Mouse (Mus musculus): ENCODE measurements around the gene Hps4. TPM values are rescaled to one million over a fixed set of nuclear protein-coding genes. Genes with fewer than 3 reads are reported as not detected.
A peak's percentile ranks its signal among the peaks of the same experiment; 100 is the strongest.
"Not testable (repeated sequence)": the region's sequence is repeated elsewhere in the genome, so short reads cannot be mapped to it uniquely, and the experiment has no call there.

Hps4 gene
- polyA plus RNA-seq, 1 experiment from 2014 or later: 35.4 TPM

DNA sequence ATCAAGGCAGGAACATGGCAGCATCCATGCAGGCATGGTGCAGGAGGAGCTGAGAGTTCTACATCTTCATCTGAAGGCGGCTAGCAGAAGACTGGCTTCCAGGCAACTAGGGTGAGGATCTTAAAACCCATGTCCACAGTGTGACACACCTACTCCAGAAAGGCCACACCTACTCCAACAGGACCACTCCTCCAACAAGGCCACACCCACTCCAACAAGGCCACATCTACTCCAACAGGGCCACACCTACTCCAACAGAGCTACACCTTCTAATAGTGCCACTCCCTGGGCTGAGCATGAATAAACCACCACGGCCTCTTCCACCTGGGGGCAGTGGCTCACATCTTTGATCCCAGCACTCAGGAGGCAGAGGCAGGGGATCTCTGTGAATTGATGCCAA, 23.5 kb upstream of the Hps4 start:
- ATAC-seq (ENCODE audit: low FRiP score, low TSS enrichment); H3K4me2 ChIP-seq (replicated peaks; ENCODE audit: low read depth, low read length); H3K27me3 ChIP-seq (ENCODE audit: control insufficient read depth, insufficient read depth, low read length); H3K4me3 ChIP-seq (ENCODE audit: low read length); H3K9ac ChIP-seq (ENCODE audit: low read depth, low read length); H3K36me3 ChIP-seq (ENCODE audit: control insufficient read depth, insufficient read depth, low read length); H3K4me1 ChIP-seq (ENCODE audit: control insufficient read depth, insufficient read depth, low read length); H3K9me3 ChIP-seq (ENCODE audit: control insufficient read depth, low read length); H3K27ac ChIP-seq (ENCODE audit: low read depth, low read length): not testable (repeated sequence)
- WGBS: 72% methylated on average over 2 of the region's 2 CpGs

DNA sequence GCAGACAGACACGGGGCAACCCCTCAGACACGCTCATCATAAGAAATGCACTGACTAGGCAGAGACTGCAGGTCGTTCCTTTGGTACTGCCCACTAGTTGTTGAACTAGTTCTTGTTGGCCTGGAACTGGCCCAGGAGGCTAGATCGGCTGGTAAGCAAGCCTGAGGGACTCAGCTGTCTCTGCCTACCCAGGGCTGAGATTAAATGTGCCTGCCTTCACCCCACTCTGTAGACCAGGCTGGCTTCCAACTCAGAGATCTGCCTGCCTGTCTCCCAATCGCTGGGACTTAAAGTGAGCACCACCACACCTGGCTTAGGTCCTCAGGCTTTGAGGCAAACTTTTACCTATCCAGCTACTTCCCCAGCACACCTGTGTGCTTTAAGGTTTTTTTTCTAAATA, 22.5 kb upstream of the Hps4 start:
- Histone ChIP-seq H3K36me3 (ENCODE audit: control insufficient read depth, insufficient read depth, low read length) (peaks cover 5% of the 10 kb centered on the region), H3K27me3 (ENCODE audit: control insufficient read depth, insufficient read depth, low read length) (no peaks in the 10 kb centered on the region), H3K9ac (ENCODE audit: low read depth, low read length) (no peak overlapping the region), H3K4me2 (replicated peaks; ENCODE audit: low read depth, low read length) (no peak overlapping the region), H3K27ac (ENCODE audit: low read depth, low read length) (no peak overlapping the region), H3K9me3 (ENCODE audit: control insufficient read depth, low read length) (no peaks in the 10 kb centered on the region), H3K4me3 (ENCODE audit: low read length) (no peak overlapping the region), H3K4me1 (ENCODE audit: control insufficient read depth, insufficient read depth, low read length) (0 out of 2 replicates have a peak, but pooled peaks cover 8% of the 10 kb centered on the region)
- ATAC-seq (ENCODE audit: low FRiP score, low TSS enrichment): no peak
- 79% methylated on average over 5 of the region's 5 CpGs for WGBS

DNA sequence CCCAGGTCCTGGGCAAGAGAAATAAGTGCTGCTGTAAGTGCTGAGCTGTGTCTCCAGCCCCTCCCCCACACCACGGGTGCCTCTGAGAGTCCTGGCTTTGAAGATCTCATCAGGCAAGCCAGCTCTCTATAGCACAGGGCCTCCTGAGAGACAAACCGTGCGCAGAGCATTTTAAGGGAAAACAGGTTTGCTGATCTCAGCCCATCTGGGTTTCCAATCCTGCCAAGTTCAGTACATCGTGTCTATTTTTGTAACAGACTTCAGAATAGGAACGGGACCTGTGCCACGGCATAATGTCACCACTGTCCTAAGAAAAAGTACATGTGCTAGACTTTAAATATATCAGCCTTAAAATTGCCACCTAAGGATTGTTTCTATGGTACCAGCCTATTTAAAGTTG, 21.9 kb upstream of the Hps4 start:
- Histone ChIP-seq H3K27ac (ENCODE audit: low read depth, low read length) (no peak overlapping the region), H3K36me3 (ENCODE audit: control insufficient read depth, insufficient read depth, low read length) (no peaks in the 10 kb centered on the region), H3K27me3 (ENCODE audit: control insufficient read depth, insufficient read depth, low read length) (no peaks in the 10 kb centered on the region), H3K9ac (ENCODE audit: low read depth, low read length) (no peak overlapping the region), H3K4me1 (ENCODE audit: control insufficient read depth, insufficient read depth, low read length) (0 out of 2 replicates have a peak, but pooled peaks cover 10% of the 10 kb centered on the region), H3K4me3 (ENCODE audit: low read length) (no peak overlapping the region), H3K9me3 (ENCODE audit: control insufficient read depth, low read length) (no peaks in the 10 kb centered on the region), H3K4me2 (replicated peaks; ENCODE audit: low read depth, low read length) (no peak overlapping the region)
- WGBS: 75% methylated on average over 6 of the region's 6 CpGs
- no peak for ATAC-seq (ENCODE audit: low FRiP score, low TSS enrichment)

DNA sequence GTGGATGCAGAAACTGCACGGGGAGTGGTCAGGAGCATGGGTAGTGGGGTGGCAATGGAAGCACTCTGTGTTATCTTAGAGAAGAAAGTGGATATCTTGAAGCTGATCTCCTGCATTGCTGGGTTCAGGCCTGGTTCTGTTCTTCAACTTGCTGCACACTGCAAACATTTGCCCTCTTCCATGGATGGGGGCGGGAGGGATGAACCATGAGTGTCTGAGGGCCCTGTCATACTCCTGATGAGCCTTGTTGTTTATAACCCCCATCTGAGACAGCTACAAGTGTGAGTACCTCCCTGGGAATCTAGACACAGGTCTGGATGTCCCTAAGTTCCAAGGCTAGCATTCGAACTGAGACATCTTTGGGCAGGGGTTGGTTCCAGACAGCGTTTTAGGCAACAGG, 21.5 kb upstream of the Hps4 start:
- Histone ChIP-seq H3K27me3 (ENCODE audit: control insufficient read depth, insufficient read depth, low read length) (no peaks in the 10 kb centered on the region), H3K9ac (ENCODE audit: low read depth, low read length) (no peak overlapping the region), H3K9me3 (ENCODE audit: control insufficient read depth, low read length) (no peaks in the 10 kb centered on the region), H3K4me1 (ENCODE audit: control insufficient read depth, insufficient read depth, low read length) (0 out of 2 replicates have a peak, but pooled peaks cover 10% of the 10 kb centered on the region), H3K27ac (ENCODE audit: low read depth, low read length) (no peak overlapping the region), H3K4me3 (ENCODE audit: low read length) (no peak overlapping the region), H3K36me3 (ENCODE audit: control insufficient read depth, insufficient read depth, low read length) (no peaks in the 10 kb centered on the region), H3K4me2 (replicated peaks; ENCODE audit: low read depth, low read length) (no peak overlapping the region)
- no peak for ATAC-seq (ENCODE audit: low FRiP score, low TSS enrichment)
- 86% methylated on average over 4 of the region's 4 CpGs for WGBS

DNA sequence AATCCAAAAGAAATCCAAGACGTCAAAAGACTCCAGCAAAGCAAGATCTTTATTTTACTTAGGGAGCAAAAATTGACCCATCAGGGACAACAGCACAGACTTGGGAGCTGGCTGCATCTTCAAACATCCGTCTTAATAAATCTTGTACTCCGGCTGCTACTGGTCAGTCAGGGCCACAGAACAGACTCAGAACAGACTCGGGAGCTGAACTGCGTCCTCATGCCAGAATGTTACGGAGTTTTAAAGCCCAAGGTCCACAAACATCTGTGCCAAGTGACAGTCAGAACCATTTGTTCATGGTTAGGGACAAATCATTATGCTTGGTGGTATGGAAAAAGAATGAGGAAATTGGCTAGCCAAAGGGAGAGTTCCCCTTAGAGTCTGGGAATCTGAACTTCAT, 19.6 kb upstream of the Hps4 start:
- ATAC-seq (ENCODE audit: low FRiP score, low TSS enrichment): no peak
- 86% methylated on average over 6 of the region's 6 CpGs for WGBS
- H3K36me3 ChIP-seq (ENCODE audit: control insufficient read depth, insufficient read depth, low read length): 0 out of 2 replicates have a peak, but pooled peaks cover 4% of the 10 kb centered on the region

DNA sequence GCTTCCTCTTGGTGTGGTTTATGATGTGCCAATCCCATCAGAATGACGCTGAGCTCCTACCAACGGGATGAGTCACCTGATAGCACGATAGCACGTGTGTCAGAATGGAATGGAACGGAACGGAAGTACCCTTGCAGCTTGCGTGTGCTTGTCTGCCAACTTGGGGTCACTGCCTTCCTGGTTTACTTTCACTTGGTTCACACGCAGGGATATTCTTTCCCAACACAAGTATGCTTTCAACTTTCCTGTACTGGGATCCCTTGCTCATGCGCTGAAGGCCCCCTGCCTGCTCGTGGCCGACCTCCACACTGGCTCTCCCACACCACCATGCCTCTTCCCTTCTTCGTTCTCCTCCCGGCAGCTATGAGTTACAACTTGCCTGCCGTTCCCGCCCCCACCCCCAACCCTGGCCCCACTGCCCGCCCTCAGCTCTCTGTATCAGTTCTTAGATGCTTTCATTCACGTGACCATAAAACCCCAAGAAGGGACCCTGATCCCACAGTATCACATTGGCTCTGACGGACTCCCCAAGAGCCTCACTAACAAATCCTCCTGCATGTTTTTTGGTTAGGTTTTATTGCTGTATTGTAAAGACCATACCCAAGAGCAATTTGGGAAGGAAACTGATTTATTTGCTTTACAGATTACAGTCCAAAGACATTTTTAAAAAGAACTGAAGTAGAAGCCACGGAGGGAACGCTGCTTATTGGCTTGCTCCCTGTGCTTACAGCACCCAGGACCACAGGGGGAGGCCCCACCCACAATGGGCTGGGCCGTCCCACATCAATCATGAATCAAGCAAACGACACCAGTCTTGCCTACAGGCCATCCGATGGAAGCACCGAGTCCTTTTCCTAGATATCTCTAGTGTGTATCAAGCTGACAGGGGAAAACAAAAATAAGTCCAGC, 18.0 kb upstream of the Hps4 start:
- ATAC-seq (ENCODE audit: low FRiP score, low TSS enrichment): peak; percentile 79
- Histone ChIP-seq H3K4me1 (ENCODE audit: control insufficient read depth, insufficient read depth, low read length) (peaks cover 19% of the 10 kb centered on the region), H3K4me3 (ENCODE audit: low read length) (peak overlapping the region; percentile 21; the same call in 1 of the 2 replicates), H3K9ac (ENCODE audit: low read depth, low read length) (peak overlapping the region; percentile 53), H3K4me2 (replicated peaks; ENCODE audit: low read depth, low read length) (peak overlapping the region; percentile 60), H3K36me3 (ENCODE audit: control insufficient read depth, insufficient read depth, low read length) (peaks cover 18% of the 10 kb centered on the region), H3K27me3 (ENCODE audit: control insufficient read depth, insufficient read depth, low read length) (no peaks in the 10 kb centered on the region), H3K9me3 (ENCODE audit: control insufficient read depth, low read length) (no peaks in the 10 kb centered on the region), H3K27ac (ENCODE audit: low read depth, low read length) (peak overlapping the region; percentile 74)
- 16% methylated on average over 24 of the region's 24 CpGs for WGBS

More for the DNA sequence above, 19.6 kb upstream of the Hps4 start:
- Histone ChIP-seq H3K27ac (ENCODE audit: low read depth, low read length) (no peak overlapping the region), H3K4me3 (ENCODE audit: low read length) (no peak overlapping the region), H3K9ac (ENCODE audit: low read depth, low read length) (no peak overlapping the region), H3K4me2 (replicated peaks; ENCODE audit: low read depth, low read length) (no peak overlapping the region), H3K9me3 (ENCODE audit: control insufficient read depth, low read length) (no peaks in the 10 kb centered on the region), H3K4me1 (ENCODE audit: control insufficient read depth, insufficient read depth, low read length) (peaks cover 19% of the 10 kb centered on the region), H3K27me3 (ENCODE audit: control insufficient read depth, insufficient read depth, low read length) (no peaks in the 10 kb centered on the region)

- peaks cover 19% of the 10 kb centered on the region for H3K4me1 ChIP-seq (ENCODE audit: control insufficient read depth, insufficient read depth, low read length)
- WGBS: 7% methylated on average over 48 of the region's 48 CpGs
- ATAC-seq (ENCODE audit: low FRiP score, low TSS enrichment): peak; percentile 84
- H3K9me3 ChIP-seq (ENCODE audit: control insufficient read depth, low read length): no peaks in the 10 kb centered on the region
- H3K27me3 ChIP-seq (ENCODE audit: control insufficient read depth, insufficient read depth, low read length): no peaks in the 10 kb centered on the region
- H3K4me3 ChIP-seq (ENCODE audit: low read length): peak within 1 kb of the TSS; percentile 88
- H3K36me3 ChIP-seq (ENCODE audit: control insufficient read depth, insufficient read depth, low read length): peaks cover 27% of the 10 kb centered on the region
- peak within 1 kb of the TSS; percentile 63 for H3K4me2 ChIP-seq (replicated peaks; ENCODE audit: low read depth, low read length)
- H3K9ac ChIP-seq (ENCODE audit: low read depth, low read length): peak within 1 kb of the TSS; percentile 76
- H3K27ac ChIP-seq (ENCODE audit: low read depth, low read length): peak within 1 kb of the TSS; percentile 83
These were observed 17.1 kb upstream of the Hps4 start, which contains the start of gene Tfip11 for GRCm38 (mm10) chr5:112325546-112326445. Tfip11 (plus strand) TSS chr5:112326358.

DNA sequence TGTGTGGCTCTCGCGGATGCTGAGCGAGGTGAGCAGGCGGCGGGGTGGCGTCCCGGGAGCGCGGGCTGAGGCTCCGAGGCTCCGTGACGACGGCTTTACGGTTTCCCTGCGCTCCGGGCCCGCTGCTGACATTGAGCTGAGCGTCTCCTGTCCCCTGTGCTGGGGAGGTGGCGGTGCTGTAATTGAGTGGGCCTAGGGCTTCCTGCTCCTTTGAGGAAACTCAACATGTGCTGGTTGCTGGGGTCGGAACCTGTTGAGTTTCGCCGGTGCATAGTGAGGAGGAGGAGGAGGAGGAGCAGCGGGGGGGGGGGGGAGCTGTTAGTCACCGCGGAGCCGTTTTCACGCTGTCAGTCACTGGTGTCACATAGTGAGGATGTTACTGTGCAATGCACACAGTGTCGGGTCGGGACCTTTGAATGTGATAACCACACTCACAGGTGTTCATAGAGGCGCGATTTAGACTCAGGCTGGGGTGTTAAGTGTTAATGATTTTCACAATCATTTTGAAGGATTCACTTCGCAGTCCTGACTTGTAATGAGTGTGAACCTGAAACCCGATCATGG, 16.4 kb upstream of the Hps4 start:
- Histone ChIP-seq H3K4me3 (ENCODE audit: low read length) (peak overlapping the region; percentile 88), H3K27me3 (ENCODE audit: control insufficient read depth, insufficient read depth, low read length) (no peaks in the 10 kb centered on the region), H3K9ac (ENCODE audit: low read depth, low read length) (peak overlapping the region; percentile 76), H3K4me1 (ENCODE audit: control insufficient read depth, insufficient read depth, low read length) (peaks cover 19% of the 10 kb centered on the region), H3K4me2 (replicated peaks; ENCODE audit: low read depth, low read length) (peak overlapping the region; percentile 63), H3K36me3 (ENCODE audit: control insufficient read depth, insufficient read depth, low read length) (peaks cover 35% of the 10 kb centered on the region), H3K9me3 (ENCODE audit: control insufficient read depth, low read length) (no peaks in the 10 kb centered on the region), H3K27ac (ENCODE audit: low read depth, low read length) (no peak overlapping the region; the same call in 1 of the 2 replicates)
- WGBS: 2% methylated on average over 33 of the region's 33 CpGs
- peak; percentile 21 for ATAC-seq (ENCODE audit: low FRiP score, low TSS enrichment)

Measured in kidney, embryonic 14.5 days (tissue).